Mouse (Mus musculus) testis, adult 2 months (tissue): ENCODE data around the gene Lats2. TPM values are rescaled to one million over a fixed set of nuclear protein-coding genes. Genes with fewer than 3 reads are reported as not detected.

Experiments used
- H3K27ac ChIP-seq: fragments of 200-500 bp; 2 replicates; pipeline ENCODE4 v1.5.1; 2012; ENCODE audit warnings: low read depth, low read length; ENCODE audit not compliant: control insufficient read depth, insufficient read depth
- H3K27me3 ChIP-seq: fragments of 200-500 bp; 2 replicates; pipeline ENCODE4 v1.6.1; 2012; ENCODE audit warnings: mild to moderate bottlenecking, low read length, moderate library complexity; ENCODE audit not compliant: control insufficient read depth, insufficient read depth
- H3K36me3 ChIP-seq: fragments of 200-500 bp; 2 replicates; pipeline ENCODE4 v1.6.1; 2012; ENCODE audit warnings: mild to moderate bottlenecking, low read length; ENCODE audit not compliant: control insufficient read depth, insufficient read depth
- H3K4me1 ChIP-seq: fragments of 200-500 bp; 2 replicates; pipeline ENCODE4 v1.6.1; 2012; ENCODE audit warnings: low read length; ENCODE audit not compliant: control insufficient read depth, insufficient read depth
- H3K4me3 ChIP-seq: fragments of 200-500 bp; 2 replicates; pipeline ENCODE4 v1.5.1; 2012; ENCODE audit warnings: low read depth, mild to moderate bottlenecking, low read length, moderate library complexity, mixed read lengths; ENCODE audit not compliant: control insufficient read depth
- CTCF ChIP-seq: fragments of 200-500 bp; IDR thresholded peaks from 2 replicates; pipeline ENCODE4 v1.5.1; 2012; ENCODE audit warnings: low read depth, mild to moderate bottlenecking, inconsistent platforms, low read length, moderate library complexity; ENCODE audit not compliant: control insufficient read depth, insufficient read depth, insufficient replicate concordance
- POLR2A ChIP-seq: fragments of 200-500 bp; IDR thresholded peaks from 2 replicates; pipeline ENCODE4 v1.6.1; 2012; ENCODE audit warnings: low read depth, mild to moderate bottlenecking, inconsistent platforms, low read length, moderate library complexity; ENCODE audit not compliant: control insufficient read depth
- polyA plus RNA-seq: library from polyadenylated mRNA; depleted of rRNA; stranded (reverse); fragments of >200 nt; gene quantifications from 2 replicates; pipeline ENCODE4 v1.2.3, GENCODE M21; 2012

Lats2 gene
- polyA plus RNA-seq, 1 experiment = 74.4 TPM

- TF ChIP-seq CTCF (no peak), POLR2A (no peak)
- Histone ChIP-seq H3K27ac (no peak overlapping the region), H3K36me3 (no peaks in the 10 kb centered on the region), H3K27me3 (no peaks in the 10 kb centered on the region), H3K4me3 (no peak overlapping the region), H3K4me1 (peaks cover 3% of the 10 kb centered on the region)
These were observed 8.7 kb downstream of the Lats2 start for GRCm38 (mm10) chr14:57749501-57749900.

GRCm38 (mm10) chr14:57746001-57746771, 12.0 kb downstream of the Lats2 start, which contains the start of gene Gm49361:
Gene Gm49361, minus strand, starts transcription at chr14:57746103.
- H3K27ac ChIP-seq = peak within 1 kb of the TSS; percentile 87

GRCm38 (mm10) chr14:57745291-57745969, 12.8 kb downstream of the Lats2 start:
- peak overlapping the region; percentile 85 for H3K27ac ChIP-seq
- TF ChIP-seq CTCF (no peak), POLR2A (no peak)
- peak overlapping the region; percentile 87 for H3K4me3 ChIP-seq
- peaks cover 5% of the 10 kb centered on the region for H3K4me1 ChIP-seq
- no peaks in the 10 kb centered on the region for H3K36me3 ChIP-seq
- no peaks in the 10 kb centered on the region for H3K27me3 ChIP-seq

More at GRCm38 (mm10) chr14:57746001-57746771, 12.0 kb downstream of the Lats2 start, which contains the start of gene Gm49361:
- Histone ChIP-seq H3K36me3 (no peaks in the 10 kb centered on the region), H3K4me1 (peaks cover 5% of the 10 kb centered on the region), H3K4me3 (peak within 1 kb of the TSS; percentile 87), H3K27me3 (no peaks in the 10 kb centered on the region)
- TF ChIP-seq POLR2A = peak; percentile 68
- no peak for TF ChIP-seq CTCF

- peak overlapping the region; percentile 39 for H3K4me3 ChIP-seq
- no peaks in the 10 kb centered on the region for H3K27me3 ChIP-seq
- peaks cover 5% of the 10 kb centered on the region for H3K4me1 ChIP-seq
- TF ChIP-seq POLR2A (no peak), CTCF (no peak)
- H3K36me3 ChIP-seq = no peaks in the 10 kb centered on the region
- no peak overlapping the region for H3K27ac ChIP-seq
These were observed 13.6 kb downstream of the Lats2 start for GRCm38 (mm10) chr14:57744547-57744946.

- H3K4me3 ChIP-seq = no peak overlapping the region
- TF ChIP-seq CTCF (no peak), POLR2A (no peak)
- no peaks in the 10 kb centered on the region for H3K36me3 ChIP-seq
- no peaks in the 10 kb centered on the region for H3K27me3 ChIP-seq
- peaks cover 2% of the 10 kb centered on the region for H3K4me1 ChIP-seq
- H3K27ac ChIP-seq = no peak overlapping the region
These were observed 17.5 kb downstream of the Lats2 start for GRCm38 (mm10) chr14:57740651-57741050.

GRCm38 (mm10) chr14:57737089-57737488, 21.1 kb downstream of the Lats2 start:
- H3K27me3 ChIP-seq = no peaks in the 10 kb centered on the region
- no peak for TF ChIP-seq POLR2A
- TF ChIP-seq CTCF = no peak

GRCm38 (mm10) chr14:57736141-57736540, 22.0 kb downstream of the Lats2 start:
- no peaks in the 10 kb centered on the region for H3K36me3 ChIP-seq
- no peak for TF ChIP-seq POLR2A
- TF ChIP-seq CTCF = no peak
- H3K4me1 ChIP-seq = no peaks in the 10 kb centered on the region; the same call in 1 of the 2 replicates
- no peaks in the 10 kb centered on the region for H3K27me3 ChIP-seq
- H3K27ac ChIP-seq = no peak overlapping the region
- no peak overlapping the region for H3K4me3 ChIP-seq

More at GRCm38 (mm10) chr14:57737089-57737488, 21.1 kb downstream of the Lats2 start:
- Histone ChIP-seq H3K36me3 (no peaks in the 10 kb centered on the region), H3K4me1 (no peaks in the 10 kb centered on the region; the same call in 1 of the 2 replicates), H3K4me3 (no peak overlapping the region), H3K27ac (no peak overlapping the region)
